Mouse (Mus musculus): Measurements from ENCODE around the gene Cyp2b9. TPM values are rescaled to one million over a fixed set of nuclear protein-coding genes. Genes with fewer than 3 reads are reported as not detected.

The Cyp2b9 gene
- polyA plus RNA-seq (2015; fragmentation: Nextera tagmentation; extraction: Ambion mirVana) = 0.06 TPM in 1 of 2 replicates, not detected in the other

DNA sequence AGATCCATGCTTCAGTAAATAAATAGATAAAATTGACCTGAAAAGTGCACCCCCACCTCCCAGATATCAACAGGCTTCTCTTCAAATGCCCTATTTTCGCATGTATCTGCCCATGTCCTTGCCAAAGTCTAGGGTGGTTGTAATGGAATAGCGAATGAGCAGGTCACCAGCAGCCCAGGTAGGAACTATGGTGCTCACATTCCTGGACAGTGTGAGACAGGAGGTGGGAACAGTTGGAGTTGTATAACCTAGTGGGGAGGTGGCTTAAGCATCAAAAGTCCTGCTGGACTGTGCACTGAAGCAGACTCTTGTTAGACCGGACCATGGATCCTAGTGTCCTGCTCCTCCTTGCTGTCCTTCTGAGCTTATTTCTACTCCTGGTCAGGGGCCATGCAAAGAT is at the start of gene Cyp2b9:
Gene Cyp2b9 (plus strand): TSS at position 301 of the 400 bp plus-strand sequence.

DNA sequence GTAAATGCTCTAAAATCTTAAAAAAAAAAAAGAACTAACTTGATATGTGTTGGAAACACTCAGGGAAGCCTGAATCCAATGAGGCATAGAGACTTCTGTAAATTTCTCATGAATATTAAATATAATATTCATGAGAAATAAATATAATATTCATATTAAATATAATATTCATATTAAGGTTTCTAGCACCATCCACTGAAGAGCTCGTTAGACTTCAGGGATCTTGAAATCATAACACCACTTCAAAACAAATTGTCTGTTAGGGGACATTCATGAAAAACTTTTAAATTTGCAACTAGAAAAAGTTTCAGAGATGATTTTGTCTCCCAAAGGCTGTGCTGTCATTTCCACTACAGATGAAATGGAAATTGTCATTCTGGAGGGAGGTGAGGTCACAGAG is 86.8 kb downstream of the Cyp2b9 start, which contains the start of gene Vmn1r184:
Gene Vmn1r184 (plus strand): TSS at position 301 of the 400 bp plus-strand sequence.

Other genes with a start within 250 kb of the Cyp2b9 start
- gene Cyp2b13, start 111.9 kb upstream of the Cyp2b9 start, polyA plus RNA-seq (2015; fragmentation: Nextera tagmentation; extraction: Ambion mirVana) = not detected in 2 replicates
- not detected in 2 replicates for gene Vmn1r184, start 86.9 kb downstream of the Cyp2b9 start, polyA plus RNA-seq (2015; fragmentation: Nextera tagmentation; extraction: Ambion mirVana)
- not detected in 2 replicates for gene Cyp2a4, start 133.8 kb downstream of the Cyp2b9 start, polyA plus RNA-seq (2015; fragmentation: Nextera tagmentation; extraction: Ambion mirVana)
- gene Nlrp9c, start 230.3 kb downstream of the Cyp2b9 start, polyA plus RNA-seq (2015; fragmentation: Nextera tagmentation; extraction: Ambion mirVana) = not detected in 2 replicates